Mouse (Mus musculus) heart, embryonic 14.5 days (tissue): ENCODE data around the gene Zar1. TPM values are rescaled to one million over a fixed set of nuclear protein-coding genes. Genes with fewer than 3 reads are reported as not detected.
A peak's percentile ranks its signal among the peaks of the same experiment; 100 is the strongest.
"Not testable (repeated sequence)": the region's sequence is repeated elsewhere in the genome, so short reads cannot be mapped to it uniquely, and the experiment has no call there.

Experiments used
- ATAC-seq: fragments of 200-750 bp; cut with Nextera tagmentation; 2 replicates; pipeline ENCODE4 v1.8.0; 2017; ENCODE audit warnings: low read depth, moderate TSS enrichment; ENCODE audit not compliant: insufficient number of reproducible peaks, insufficient read depth, low FRiP score
- H3K27ac ChIP-seq, 2 experiments: fragments of 200-500 bp in 1 of 2; fragments of 300-500 bp in 1 of 2; sonication (generic) in 1 of 2; replicated peaks in 1 of 2; 2 replicates each; pipeline ENCODE4 v1.5.1; 2012 to 2014; ENCODE audit warnings: low read depth in 2 of 2, low read length in 2 of 2, control low read depth in 1 of 2, mild to moderate bottlenecking in 1 of 2, mixed read lengths in 1 of 2; ENCODE audit not compliant: control insufficient read depth in 1 of 2, insufficient read depth in 1 of 2
- H3K27me3 ChIP-seq: fragments of 300-500 bp; sonication (generic); 2 replicates; pipeline ENCODE4 v1.6.1; 2014; ENCODE audit warnings: mild to moderate bottlenecking, low read length, control low read depth; ENCODE audit not compliant: control insufficient read depth, insufficient read depth
- H3K36me3 ChIP-seq: fragments of 300-500 bp; sonication (generic); 2 replicates; pipeline ENCODE4 v1.6.1; 2014; ENCODE audit warnings: mild to moderate bottlenecking, control low read depth, low read length, mixed read lengths; ENCODE audit not compliant: control insufficient read depth, insufficient read depth
- H3K4me1 ChIP-seq, 2 experiments: fragments of 200-500 bp in 1 of 2; fragments of 300-500 bp in 1 of 2; sonication (generic) in 1 of 2; 2 replicates each; pipeline ENCODE4 v1.6.1; 2012 to 2014; ENCODE audit warnings: low read length in 2 of 2, control low read depth in 1 of 2, mixed read lengths in 1 of 2; ENCODE audit not compliant: control insufficient read depth in 2 of 2, insufficient read depth in 2 of 2
- H3K4me2 ChIP-seq: fragments of 300-500 bp; sonication (generic); 2 replicates; pipeline ENCODE4 v1.6.1; 2014; ENCODE audit warnings: mild to moderate bottlenecking, low read length
- H3K4me3 ChIP-seq, 2 experiments: fragments of 200-500 bp in 1 of 2; fragments of 300-500 bp in 1 of 2; sonication (generic) in 1 of 2; 2 replicates each; pipeline ENCODE4 v1.5.1; 2012 to 2014; ENCODE audit warnings: low read length in 2 of 2, mild to moderate bottlenecking in 2 of 2, control low read depth in 1 of 2, low read depth in 1 of 2, moderate library complexity in 1 of 2; ENCODE audit not compliant: control insufficient read depth in 1 of 2, insufficient read depth in 1 of 2
- H3K9ac ChIP-seq: fragments of 300-500 bp; sonication (generic); 2 replicates; pipeline ENCODE4 v1.6.1; 2014; ENCODE audit warnings: mild to moderate bottlenecking, low read length
- H3K9me3 ChIP-seq: fragments of 300-500 bp; sonication (generic); 2 replicates; pipeline ENCODE4 v1.6.1; 2016; ENCODE audit warnings: low read length, control low read depth; ENCODE audit not compliant: control insufficient read depth
- WGBS: fragments of 180-500 bp; shearing (Covaris S2); extraction: QIAGEN DNeasy Blood & Tissue Kit; methylation state at CpG from one replicate; pipeline ENCODE4 v1.1.7; 2014; 5-methylcytosine and 5-hydroxymethylcytosine counted together
- polyA plus RNA-seq: library from polyadenylated mRNA; unstranded; fragments of >200 nt; fragmentation: Nextera tagmentation; extraction: Ambion mirVana; gene quantifications from 2 replicates; pipeline ENCODE4 v1.2.1, GENCODE M21; 2014

Gene Zar1
- polyA plus RNA-seq, 1 experiment from 2014 or later, result not detected

- not testable (repeated sequence) for H3K9me3 ChIP-seq, H3K36me3 ChIP-seq, H3K27ac ChIP-seq, ATAC-seq, H3K4me1 ChIP-seq
- H3K27me3 ChIP-seq, result peaks cover 27% of the 10 kb centered on the region
- 39% methylated on average over 25 of the region's 25 CpGs for WGBS
- 0 out of 2 replicates have a peak overlapping the region, but pooled peaks have one; percentile 21 for H3K9ac ChIP-seq
- peak overlapping the region; percentile 43 to 45 for H3K4me3 ChIP-seq
- H3K4me2 ChIP-seq, result peak overlapping the region; percentile 78
Observed at GRCm38 (mm10) chr5:72586667-72587191, 5.7 kb upstream of the Zar1 start.

GRCm38 (mm10) chr5:72586122-72586521 is 5.1 kb upstream of the Zar1 start:
- not testable (repeated sequence) for H3K4me2 ChIP-seq, H3K9me3 ChIP-seq, H3K36me3 ChIP-seq, H3K4me3 ChIP-seq, H3K4me1 ChIP-seq, H3K27ac ChIP-seq, ATAC-seq, H3K9ac ChIP-seq
- peaks cover 32% of the 10 kb centered on the region for H3K27me3 ChIP-seq
- WGBS, result 35% methylated on average over 7 of the region's 7 CpGs

GRCm38 (mm10) chr5:72580088-72580969 is 725 bp downstream of the Zar1 start:
- ATAC-seq, H3K27ac ChIP-seq, H3K36me3 ChIP-seq, H3K4me1 ChIP-seq, H3K9me3 ChIP-seq: not testable (repeated sequence)
- Histone ChIP-seq H3K9ac (peak overlapping the region; percentile 52; the same call in 1 of the 2 replicates), H3K27me3 (peaks cover 22% of the 10 kb centered on the region; the same call in 1 of the 2 replicates), H3K4me3 (peak overlapping the region; percentile 36 to 44), H3K4me2 (peak overlapping the region; percentile 86)
- 8% methylated on average over 52 of the region's 73 CpGs for WGBS

- not testable (repeated sequence) for H3K4me2 ChIP-seq, H3K4me1 ChIP-seq, H3K9me3 ChIP-seq, H3K36me3 ChIP-seq, H3K9ac ChIP-seq, H3K27ac ChIP-seq, H3K4me3 ChIP-seq, ATAC-seq
- peaks cover 22% of the 10 kb centered on the region; the same call in 1 of the 2 replicates for H3K27me3 ChIP-seq
- WGBS, result 77% methylated on average over 10 of the region's 10 CpGs
Observed at GRCm38 (mm10) chr5:72579599-72579998, 1.5 kb downstream of the Zar1 start.

- Histone ChIP-seq H3K4me1 (no peaks in the 10 kb centered on the region), H3K27me3 (no peaks in the 10 kb centered on the region), H3K36me3 (no peaks in the 10 kb centered on the region), H3K9ac (no peak overlapping the region), H3K4me3 (no peak overlapping the region), H3K9me3 (0 out of 2 replicates have a peak, but pooled peaks cover 6% of the 10 kb centered on the region), H3K27ac (no peak overlapping the region), H3K4me2 (no peak overlapping the region)
- 86% methylated on average over 5 of the region's 5 CpGs for WGBS
- no peak for ATAC-seq
Observed at GRCm38 (mm10) chr5:72565621-72566020, 15.4 kb downstream of the Zar1 start.

- 19% methylated on average over 2 of the region's 2 CpGs for WGBS
- H3K4me3 ChIP-seq, H3K27ac ChIP-seq, H3K36me3 ChIP-seq, H3K4me2 ChIP-seq, H3K27me3 ChIP-seq, H3K9ac ChIP-seq, H3K9me3 ChIP-seq, ATAC-seq, H3K4me1 ChIP-seq: not testable (repeated sequence)
Observed at GRCm38 (mm10) chr5:72563183-72563582, 17.9 kb downstream of the Zar1 start.

GRCm38 (mm10) chr5:72560976-72561628 is 20.0 kb downstream of the Zar1 start:
- Histone ChIP-seq H3K4me2 (no peak overlapping the region), H3K4me1 (peaks cover 2 to 7% of the 10 kb centered on the region in 2 experiments; a peak in 3 of 4 replicates), H3K27ac (no peak overlapping the region), H3K9ac (no peak overlapping the region), H3K4me3 (no peak overlapping the region), H3K9me3 (no peaks in the 10 kb centered on the region), H3K36me3 (peaks cover 3% of the 10 kb centered on the region), H3K27me3 (no peaks in the 10 kb centered on the region)
- no peak for ATAC-seq
- 46% methylated on average over 3 of the region's 3 CpGs for WGBS
